9 mouse cellular contexts compared by ENCODE assay signal in genomic region chr8:121899180-121900044, GRCm38 (mm10). TPM values are rescaled to one million over a fixed set of nuclear protein-coding genes. Genes with fewer than 3 reads are reported as not detected.
DNase-seq lines count a peak whose midpoint lies in the region; ATAC-seq lines count a peak whose summit lies in the region.
"Had no signal": no experiment of that assay in that cellular context is flagged by ENCODE, and none has a peak within 500 bp of the region (broad histone marks: within the 10 kb centered on the region; RNA-seq: fewer than 3 reads in every experiment).

No protein-coding gene starts in this region.

- H3K36me3 ChIP-seq in neural tube, embryonic 11.5 days (ENCODE audit: control insufficient read depth, insufficient read depth, low read length), result peaks cover 2% of the 10 kb centered on the region; the same call in 1 of the 2 replicates
- peaks cover 8% of the 10 kb centered on the region for H3K36me3 ChIP-seq in forebrain, embryonic 12.5 days (replicated peaks)
- peaks cover 30% of the 10 kb centered on the region for H3K36me3 ChIP-seq in liver, embryonic 16.5 days (ENCODE audit: control insufficient read depth, insufficient read depth)
- H3K36me3 ChIP-seq in stomach, embryonic 16.5 days (ENCODE audit: control insufficient read depth, insufficient read depth, low read length), result no peaks in the 10 kb centered on the region

- H3K4me3 ChIP-seq in neural tube, embryonic 11.5 days (ENCODE audit: low read depth, low read length), result no peak overlapping the region
- no peak overlapping the region for H3K4me3 ChIP-seq in forebrain, embryonic 12.5 days (replicated peaks)
- peak overlapping the region; percentile 52 for H3K4me3 ChIP-seq in liver, embryonic 16.5 days (ENCODE audit: low read depth, low read length)
- H3K4me3 ChIP-seq in stomach, embryonic 16.5 days (replicated peaks; ENCODE audit: low read length), result no peak overlapping the region

- 70% methylated on average over 18 of the region's 18 CpGs for WGBS in neural tube, embryonic 11.5 days
- WGBS in forebrain, embryonic 12.5 days, result 59% methylated on average over 18 of the region's 18 CpGs
- 38% methylated on average over 18 of the region's 18 CpGs for WGBS in liver, embryonic 16.5 days (ENCODE audit: insufficient replicate concordance)
- WGBS in stomach, embryonic 16.5 days, result 77% methylated on average over 18 of the region's 18 CpGs

- H3K4me2 ChIP-seq in neural tube, embryonic 11.5 days (ENCODE audit: low read depth), result no peak overlapping the region
- H3K4me2 ChIP-seq in forebrain, embryonic 12.5 days, result no peak overlapping the region
- peak overlapping the region; percentile 70 for H3K4me2 ChIP-seq in liver, embryonic 16.5 days (ENCODE audit: low read depth, low read length)
- peak overlapping the region; percentile 53; the same call in 1 of the 2 replicates for H3K4me2 ChIP-seq in stomach, embryonic 16.5 days (ENCODE audit: low read depth, low read length)

- H3K4me1 ChIP-seq in neural tube, embryonic 11.5 days (ENCODE audit: control insufficient read depth, insufficient read depth, low read length), result peaks cover 28% of the 10 kb centered on the region
- H3K4me1 ChIP-seq in forebrain, embryonic 12.5 days, result peaks cover 51% of the 10 kb centered on the region
- peaks cover 88% of the 10 kb centered on the region for H3K4me1 ChIP-seq in liver, embryonic 16.5 days (ENCODE audit: control insufficient read depth, low read depth, low read length)
- peaks cover 52% of the 10 kb centered on the region for H3K4me1 ChIP-seq in stomach, embryonic 16.5 days (ENCODE audit: control insufficient read depth, insufficient read depth, low read length)

- ATAC-seq in neural tube, embryonic 11.5 days (ENCODE audit: insufficient read depth, low FRiP score, low TSS enrichment), result no peak
- ATAC-seq in forebrain, embryonic 12.5 days (ENCODE audit: low FRiP score), result peak; percentile 12; the same call in 1 of the 2 replicates
- peak; percentile 85 for ATAC-seq in liver, embryonic 16.5 days (ENCODE audit: low read depth)
- ATAC-seq in stomach, embryonic 16.5 days (ENCODE audit: insufficient read depth, low FRiP score), result no peak

- peak overlapping the region; percentile 70 for H3K27ac ChIP-seq in neural tube, embryonic 11.5 days (ENCODE audit: low read depth, low read length)
- H3K27ac ChIP-seq in forebrain, embryonic 12.5 days, result peak overlapping the region; percentile 92
- H3K27ac ChIP-seq in liver, embryonic 16.5 days (ENCODE audit: low read length), result peak overlapping the region; percentile 98
- peak overlapping the region; percentile 98 for H3K27ac ChIP-seq in stomach, embryonic 16.5 days (ENCODE audit: low read length)

- H3K9me3 ChIP-seq in neural tube, embryonic 11.5 days (ENCODE audit: control insufficient read depth, low read length), result no peaks in the 10 kb centered on the region
- H3K9me3 ChIP-seq in forebrain, embryonic 12.5 days, result no peaks in the 10 kb centered on the region
- H3K9me3 ChIP-seq in liver, embryonic 16.5 days (replicated peaks; ENCODE audit: control insufficient read depth, low read length), result no peaks in the 10 kb centered on the region
- H3K9me3 ChIP-seq in stomach, embryonic 16.5 days (replicated peaks; ENCODE audit: control insufficient read depth, low read length), result no peaks in the 10 kb centered on the region

- no peak for DNase-seq in neural tube, embryonic 11.5 days (ENCODE audit: low spot score)
- DNase-seq in neural tube, embryonic 10.5 days (ENCODE audit: extremely low spot score, low spot score), result no peak
- DNase-seq in cerebellum, postnatal 4 days (ENCODE audit: low spot score in 2 of 2), result no peak
- no peak for DNase-seq in layer of hippocampus, adult 11-12 months (ENCODE audit: low spot score)
- no peak for DNase-seq in heart, adult 11 months

- H3K9ac ChIP-seq in neural tube, embryonic 11.5 days (ENCODE audit: low read length), result no peak overlapping the region; the same call in 1 of the 2 replicates
- no peak overlapping the region for H3K9ac ChIP-seq in forebrain, embryonic 12.5 days
- H3K9ac ChIP-seq in liver, embryonic 16.5 days (ENCODE audit: low read depth, low read length), result peak overlapping the region; percentile 76
- peak overlapping the region; percentile 58 for H3K9ac ChIP-seq in stomach, embryonic 16.5 days (ENCODE audit: low read length)

- no peaks in the 10 kb centered on the region for H3K27me3 ChIP-seq in neural tube, embryonic 11.5 days (ENCODE audit: control insufficient read depth, insufficient read depth, low read length)
- H3K27me3 ChIP-seq in forebrain, embryonic 12.5 days, result no peaks in the 10 kb centered on the region
- H3K27me3 ChIP-seq in liver, embryonic 16.5 days (ENCODE audit: control insufficient read depth, insufficient read depth, low read depth, low read length), result no peaks in the 10 kb centered on the region
- no peaks in the 10 kb centered on the region for H3K27me3 ChIP-seq in stomach, embryonic 16.5 days (ENCODE audit: control insufficient read depth, insufficient read depth, low read length)

RNA-seq across cellular contexts. Expression of gene Slc7a5, which starts 8.1 kb away (rescaled TPM):
- 37.3 and 38.1 TPM in 2 replicates for polyA plus RNA-seq in neural tube, embryonic 11.5 days (2014; fragmentation: Nextera tagmentation; extraction: Ambion mirVana)
- 34.7 and 37.6 TPM in 2 replicates for polyA plus RNA-seq in forebrain, embryonic 12.5 days (2016; fragmentation: Nextera tagmentation; extraction: Ambion mirVana)
- 32.9 and 36.9 TPM in 2 replicates for polyA plus RNA-seq in liver, embryonic 16.5 days (2015; fragmentation: Nextera tagmentation; extraction: Ambion mirVana)
- polyA plus RNA-seq in stomach, embryonic 16.5 days (2015; fragmentation: Nextera tagmentation; extraction: Ambion mirVana), result 19.8 and 20.0 TPM in 2 replicates

RNA-seq across cellular contexts. Expression of gene Car5a, which starts 45.3 kb away (rescaled TPM):
- polyA plus RNA-seq in neural tube, embryonic 11.5 days (2014; fragmentation: Nextera tagmentation; extraction: Ambion mirVana), result not detected in 2 replicates
- 0.31 TPM in 1 of 2 replicates, not detected in the other for polyA plus RNA-seq in forebrain, embryonic 12.5 days (2016; fragmentation: Nextera tagmentation; extraction: Ambion mirVana)
- polyA plus RNA-seq in liver, embryonic 16.5 days (2015; fragmentation: Nextera tagmentation; extraction: Ambion mirVana), result 5.6 and 8.4 TPM in 2 replicates
- polyA plus RNA-seq in stomach, embryonic 16.5 days (2015; fragmentation: Nextera tagmentation; extraction: Ambion mirVana), result 0.19 and 0.40 TPM in 2 replicates
- polyA plus RNA-seq: testis, adult 2 months had no signal

RNA-seq across cellular contexts. Expression of gene Banp, which starts 50.1 kb away (rescaled TPM):
- 60.6 and 61.4 TPM in 2 replicates for polyA plus RNA-seq in neural tube, embryonic 11.5 days (2014; fragmentation: Nextera tagmentation; extraction: Ambion mirVana)
- polyA plus RNA-seq in forebrain, embryonic 12.5 days (2016; fragmentation: Nextera tagmentation; extraction: Ambion mirVana), result 49.1 and 65.9 TPM in 2 replicates
- 17.1 and 20.2 TPM in 2 replicates for polyA plus RNA-seq in liver, embryonic 16.5 days (2015; fragmentation: Nextera tagmentation; extraction: Ambion mirVana)
- polyA plus RNA-seq in stomach, embryonic 16.5 days (2015; fragmentation: Nextera tagmentation; extraction: Ambion mirVana), result 35.9 and 36.4 TPM in 2 replicates

Comparison
In these comparisons a context has a peak if more than half of its experiments do, and no peak if none do; other contexts are left out.
1. ATAC-seq: peak in forebrain, embryonic 12.5 days (single experiment) and liver, embryonic 16.5 days (single experiment); none in neural tube, embryonic 11.5 days (single experiment) and stomach, embryonic 16.5 days (single experiment).
2. H3K4me2 ChIP-seq: peak in liver, embryonic 16.5 days (single experiment) and stomach, embryonic 16.5 days (single experiment); none in neural tube, embryonic 11.5 days (single experiment) and forebrain, embryonic 12.5 days (single experiment).
3. H3K9ac ChIP-seq: peak in liver, embryonic 16.5 days (single experiment) and stomach, embryonic 16.5 days (single experiment); none in neural tube, embryonic 11.5 days (single experiment) and forebrain, embryonic 12.5 days (single experiment).
4. Peak in every context shown above with its lines, with median percentiles within 50 percentile points of each other: H3K27ac ChIP-seq.